Mouse (Mus musculus): ENCODE data around the gene Ms4a14.

DNA sequence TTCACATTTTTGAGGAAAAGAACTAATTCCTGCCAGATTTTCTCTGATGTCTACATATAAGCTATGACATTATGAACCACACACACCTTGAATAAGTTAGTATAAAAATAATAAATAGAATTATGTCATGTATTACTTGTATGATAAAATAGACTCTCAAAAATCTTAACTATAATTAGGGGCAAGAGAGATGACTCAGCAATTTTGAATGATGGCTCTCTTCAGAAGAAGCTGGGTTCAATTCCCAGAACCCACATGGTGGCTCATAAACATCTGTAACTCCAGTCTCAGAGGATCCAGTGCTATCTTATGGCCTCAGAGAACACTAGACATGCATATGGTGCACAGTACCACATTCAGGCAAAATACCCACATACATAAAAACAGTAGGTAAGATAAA lies 5.4 kb downstream of the Ms4a14 start:
- TF ChIP-seq POLR2A (IDR thresholded peaks at IDR 0.05; ENCODE audit: borderline replicate concordance, extremely low read depth, insufficient read depth, insufficient read length, poor library complexity, severe bottlenecking): no peak
- no peak for TF ChIP-seq CTCF (IDR thresholded peaks at IDR 0.05; ENCODE audit: borderline replicate concordance, extremely low read depth, insufficient read depth, insufficient read length)

All from brain, embryonic 14.5 days (tissue).